Mouse (Mus musculus): ENCODE data around the gene Vps13d.

GRCm38 (mm10) chr4:145086509-145086908, 108.3 kb downstream of the Vps13d start:
- TF ChIP-seq CTCF (IDR thresholded peaks at IDR 0.05; ENCODE audit: low read depth, low read length) (no peak), POLR2A (IDR thresholded peaks at IDR 0.05; ENCODE audit: insufficient read depth, low read length) (no peak), EP300 (IDR thresholded peaks at IDR 0.05; ENCODE audit: insufficient read depth, low read depth, low read length) (no peak)
